Comparison of ENCODE assay signal across 10 mouse cellular contexts in the genomic region with DNA sequence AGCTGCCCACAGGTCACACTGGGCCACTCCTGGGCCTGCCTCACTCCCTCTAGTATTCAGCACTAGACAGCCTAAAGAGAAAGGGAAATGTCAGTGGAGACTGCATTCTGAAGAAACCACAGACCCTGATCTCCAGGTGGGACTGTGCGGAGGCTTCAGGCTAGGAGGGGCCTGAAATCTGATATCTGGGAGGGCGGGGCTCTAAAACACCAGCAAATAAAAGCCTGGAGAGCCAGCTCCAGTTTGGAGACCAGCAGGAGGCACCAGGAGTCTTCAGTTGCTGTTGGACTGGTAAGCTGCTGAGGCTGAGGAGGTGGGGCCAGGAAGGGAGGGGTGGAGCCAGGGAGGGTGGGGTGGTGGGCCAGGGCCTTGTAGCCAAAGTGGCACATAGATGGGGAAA. TPM values are rescaled to one million over a fixed set of nuclear protein-coding genes. Genes with fewer than 3 reads are reported as not detected.
DNase-seq lines count a peak whose midpoint lies in the region; ATAC-seq lines count a peak whose summit lies in the region.
"Had no signal": no experiment of that assay in that cellular context is flagged by ENCODE, and none has a peak within 500 bp of the region (broad histone marks: within the 10 kb centered on the region; RNA-seq: fewer than 3 reads in every experiment).

A gene (plus strand): TSS at position 246 of the 400 bp plus-strand sequence.

- H3K4me3 ChIP-seq in limb, embryonic 10.5 days = no peak within 1 kb of the TSS

- intact Hi-C loops in heart, postnatal 14 days (cut with DNase I) = no loop called here

- peaks cover 37% of the 10 kb centered on the region for H3K36me3 ChIP-seq in limb, embryonic 10.5 days

- peak within 1 kb of the TSS; percentile 12; the same call in 1 of the 2 replicates for H3K27ac ChIP-seq in limb, embryonic 10.5 days

- peaks cover 23% of the 10 kb centered on the region for H3K4me1 ChIP-seq in limb, embryonic 10.5 days

- 2% methylated on average over 2 of the region's 2 CpGs for WGBS in limb, embryonic 10.5 days

- no peaks in the 10 kb centered on the region for H3K27me3 ChIP-seq in limb, embryonic 10.5 days (ENCODE audit: low read depth, poor library complexity, severe bottlenecking)

- DNase-seq in heart, adult 11 months = peak; percentile 87
- DNase-seq in heart, postnatal 14 days = no peak
- DNase-seq in 416B (ENCODE audit: low read depth) = peak; percentile 74
- no peak for DNase-seq in adrenal gland, postnatal 25 days
- peak; percentile 63 for DNase-seq in limb, embryonic 10.5 days (ENCODE audit: low spot score)
- no peak for DNase-seq in layer of hippocampus, adult 11-12 months (ENCODE audit: low spot score)
- no peak for DNase-seq in left cerebral cortex, adult 11 months (ENCODE audit: low spot score)
- DNase-seq: layer of hippocampus, postnatal 36 days had no signal

- no peak for ATAC-seq in monocyte, adult 5-6 weeks (replicated peaks; ENCODE audit: insufficient number of reproducible peaks, low FRiP score, low TSS enrichment, poor library complexity, severe bottlenecking)

- H3K9me3 ChIP-seq in limb, embryonic 10.5 days (replicated peaks) = no peaks in the 10 kb centered on the region

RNA-seq across cellular contexts. Expression of the gene that starts here (rescaled TPM):
- total RNA-seq in heart, postnatal 14 days (2021) = not detected
- 20.1 and 25.8 TPM in 2 replicates for total RNA-seq in adrenal gland, postnatal 25 days (2021)
- polyA plus RNA-seq in limb, embryonic 10.5 days (2016; fragmentation: Nextera tagmentation; extraction: Ambion mirVana) = 0.97 and 2.1 TPM in 2 replicates
- not detected in 3 replicates for total RNA-seq in monocyte, adult 5-6 weeks (2017)
- total RNA-seq: layer of hippocampus, postnatal 36 days had no signal
- polyA plus RNA-seq: heart, postnatal 0 days had no signal

Comparison
In these comparisons a context has a peak if more than half of its experiments do, and no peak if none do; other contexts are left out.
1. RNA of the gene that starts here (total RNA-seq): 20.1 to 25.8 TPM in adrenal gland, postnatal 25 days; not detected in heart, postnatal 14 days and not detected in monocyte, adult 5-6 weeks; every median in the first group is over 10 times any median in the second.
2. DNase-seq: peak in heart, adult 11 months (single experiment), 416B (single experiment) and limb, embryonic 10.5 days (single experiment); none in heart, postnatal 14 days (0 of 2), adrenal gland, postnatal 25 days (single experiment), layer of hippocampus, adult 11-12 months (single experiment) and left cerebral cortex, adult 11 months (single experiment).